Mouse (Mus musculus) skeletal muscle tissue, adult 2 months (tissue): ENCODE results near the gene Cysrt1.
A peak's percentile ranks its signal among the peaks of the same experiment; 100 is the strongest.

Experiments
- DNase-seq: peaks from one replicate; pipeline ENCODE4 v3.0.0-alpha.2; 2012; ENCODE audit warnings: low read depth, low spot score

The Cysrt1 gene

GRCm38 (mm10) chr2:25242101-25242506 is at the start of gene Cysrt1, which contains the start of gene Rnf208:
Cysrt1 (minus strand) TSS chr2:25242452.
Rnf208 (plus strand) TSS chr2:25242255.
- no peak for DNase-seq

- no peak for DNase-seq
Observed at GRCm38 (mm10) chr2:25291184-25292053, 49.2 kb upstream of the Cysrt1 start.

GRCm38 (mm10) chr2:25290816-25291130 is 48.5 kb upstream of the Cysrt1 start:
- DNase-seq, result no peak

GRCm38 (mm10) chr2:25290101-25290815 is 48.0 kb upstream of the Cysrt1 start:
- no peak for DNase-seq

- no peak for DNase-seq
Observed at GRCm38 (mm10) chr2:25289651-25290050, 47.4 kb upstream of the Cysrt1 start, which contains the start of gene Lrrc26. Lrrc26 (plus strand) TSS chr2:25289915.

- DNase-seq, result no peak
Observed at GRCm38 (mm10) chr2:25288734-25289345, 46.6 kb upstream of the Cysrt1 start.

GRCm38 (mm10) chr2:25287927-25288649 is 45.8 kb upstream of the Cysrt1 start, which contains the start of gene Tmem210:
Tmem210 (plus strand) TSS chr2:25288145.
- no peak for DNase-seq

- DNase-seq, result no peak
Observed at GRCm38 (mm10) chr2:25286837-25287636, 44.8 kb upstream of the Cysrt1 start.

GRCm38 (mm10) chr2:25286314-25286713 is 44.1 kb upstream of the Cysrt1 start:
- DNase-seq, result no peak

- no peak for DNase-seq
Observed at GRCm38 (mm10) chr2:25285551-25285950, 43.3 kb upstream of the Cysrt1 start.

GRCm38 (mm10) chr2:25278928-25279882 is 37.0 kb upstream of the Cysrt1 start:
- no peak for DNase-seq

- DNase-seq, result no peak
Observed at GRCm38 (mm10) chr2:25273010-25273409, 30.8 kb upstream of the Cysrt1 start.

GRCm38 (mm10) chr2:25272515-25272914 is 30.3 kb upstream of the Cysrt1 start:
- DNase-seq, result no peak

- peak; percentile 96 for DNase-seq
Observed at GRCm38 (mm10) chr2:25271827-25272511, 29.7 kb upstream of the Cysrt1 start, which contains the start of the genes Ssna1 and Anapc2. Ssna1 (minus strand) TSS chr2:25272438. Anapc2 (plus strand) TSS chr2:25272478.

- no peak for DNase-seq
Observed at GRCm38 (mm10) chr2:25267746-25268309, 25.6 kb upstream of the Cysrt1 start.

GRCm38 (mm10) chr2:25267241-25267640 is 25.0 kb upstream of the Cysrt1 start:
- no peak for DNase-seq

- no peak for DNase-seq
Observed at GRCm38 (mm10) chr2:25266720-25267119, 24.5 kb upstream of the Cysrt1 start.

- DNase-seq, result no peak
Observed at GRCm38 (mm10) chr2:25265897-25266656, 23.8 kb upstream of the Cysrt1 start.
